Mouse (Mus musculus): Measurements from ENCODE around the gene Ispd.

- TF ChIP-seq CTCF (IDR thresholded peaks at IDR 0.05; ENCODE audit: borderline replicate concordance, extremely low read depth, insufficient read depth, insufficient read length), result no peak
- TF ChIP-seq POLR2A (IDR thresholded peaks at IDR 0.05; ENCODE audit: borderline replicate concordance, extremely low read depth, insufficient read depth, insufficient read length, poor library complexity, severe bottlenecking), result no peak
Measured at GRCm38 (mm10) chr12:36597539-36598250, 216.4 kb downstream of the Ispd start.

Data from brain, embryonic 14.5 days (tissue).